In the genomic region with DNA sequence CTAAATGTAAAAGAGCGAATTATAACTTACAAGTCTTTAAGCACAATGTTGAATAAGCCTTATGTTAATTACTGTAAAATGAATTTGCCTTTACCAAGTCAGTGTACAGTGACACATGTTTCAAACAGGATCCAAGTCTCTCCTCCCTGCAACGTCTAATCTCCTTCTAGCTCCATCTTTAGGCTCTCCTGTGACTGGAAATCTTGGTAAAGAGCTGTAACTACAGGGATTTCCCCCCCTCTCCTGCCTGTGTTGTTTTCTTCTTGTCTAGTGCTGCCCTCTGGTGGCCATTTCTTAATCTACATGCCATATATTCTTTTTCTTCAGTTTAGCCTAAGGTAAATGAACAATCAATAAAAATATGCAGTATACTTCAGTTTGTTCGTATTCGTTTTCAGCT, we compare ENCODE assay signal across 8 mouse cellular contexts.
DNase-seq lines count a peak whose midpoint lies in the region; ATAC-seq and TF ChIP-seq lines count a peak whose summit lies in the region.

No protein-coding gene starts in this region.

- H3K4me2 ChIP-seq in limb, embryonic 12.5 days: peak overlapping the region; percentile 50
- H3K4me2 ChIP-seq in midbrain, embryonic 14.5 days (ENCODE audit: low read length): peak overlapping the region; percentile 56

- no peak for TF ChIP-seq POLR2A in heart, adult 2 months (IDR thresholded peaks at IDR 0.05; ENCODE audit: insufficient read depth, low read depth, low read length)
- TF ChIP-seq POLR2A in spleen, adult 2 months (IDR thresholded peaks at IDR 0.05; ENCODE audit: low read depth, low read length): no peak

- H3K4me3 ChIP-seq in embryonic facial prominence, embryonic 10.5 days: peak overlapping the region; percentile 51
- H3K4me3 ChIP-seq in heart, adult 2 months: peak overlapping the region; percentile 15; the same call in 1 of the 2 replicates
- H3K4me3 ChIP-seq in limb, embryonic 12.5 days (replicated peaks): peak overlapping the region; percentile 25; the same call in 1 of the 2 replicates
- peak overlapping the region; percentile 30 for H3K4me3 ChIP-seq in midbrain, embryonic 14.5 days (replicated peaks; ENCODE audit: low read depth, low read length)
- H3K4me3 ChIP-seq in spleen, adult 2 months (ENCODE audit: extremely low read depth, insufficient read depth, insufficient read length): no peak overlapping the region; the same call in 1 of the 2 replicates

- H3K36me3 ChIP-seq in embryonic facial prominence, embryonic 10.5 days (replicated peaks): no peaks in the 10 kb centered on the region
- no peaks in the 10 kb centered on the region for H3K36me3 ChIP-seq in heart, adult 2 months (ENCODE audit: control insufficient read depth, insufficient read depth, low read length)
- no peaks in the 10 kb centered on the region for H3K36me3 ChIP-seq in limb, embryonic 12.5 days
- H3K36me3 ChIP-seq in midbrain, embryonic 14.5 days (ENCODE audit: control insufficient read depth, insufficient read depth, low read length): no peaks in the 10 kb centered on the region
- H3K36me3 ChIP-seq in spleen, adult 2 months (ENCODE audit: control insufficient read depth, insufficient read depth, low read length): no peaks in the 10 kb centered on the region

- no peaks in the 10 kb centered on the region for H3K9me3 ChIP-seq in embryonic facial prominence, embryonic 10.5 days
- H3K9me3 ChIP-seq in limb, embryonic 12.5 days: no peaks in the 10 kb centered on the region
- H3K9me3 ChIP-seq in midbrain, embryonic 14.5 days (ENCODE audit: control insufficient read depth, low read length): no peaks in the 10 kb centered on the region

- H3K79me2 ChIP-seq in heart, adult 2 months (replicated peaks; ENCODE audit: control insufficient read depth, insufficient read depth, low read length): no peaks in the 10 kb centered on the region

- 0 out of 2 replicates have a peak, but pooled peaks cover 9% of the 10 kb centered on the region for H3K27me3 ChIP-seq in embryonic facial prominence, embryonic 10.5 days (replicated peaks; ENCODE audit: low read depth, poor library complexity, severe bottlenecking)
- H3K27me3 ChIP-seq in heart, adult 2 months (ENCODE audit: control insufficient read depth, insufficient read depth, low read length): no peaks in the 10 kb centered on the region
- 0 out of 2 replicates have a peak, but pooled peaks cover 4% of the 10 kb centered on the region for H3K27me3 ChIP-seq in limb, embryonic 12.5 days
- H3K27me3 ChIP-seq in midbrain, embryonic 14.5 days (ENCODE audit: control insufficient read depth, insufficient read depth, low read length): no peaks in the 10 kb centered on the region
- H3K27me3 ChIP-seq in spleen, adult 2 months (ENCODE audit: control insufficient read depth, insufficient read depth, low read length): no peaks in the 10 kb centered on the region

- DNase-seq in 3134 (ENCODE audit: extremely low read depth, insufficient read length, low spot score): peak; percentile 51
- DNase-seq in adrenal gland, adult 8-10 months: peak; percentile 23
- DNase-seq in embryonic facial prominence, embryonic 10.5 days (ENCODE audit: low spot score): peak; percentile 72
- peak; percentile 35 to 38 for DNase-seq in heart, adult 2 months
- peak; percentile 55 for DNase-seq in kidney, adult 18-20 months
- DNase-seq in midbrain, embryonic 14.5 days: peak; percentile 95
- peak; percentile 44 to 68 for DNase-seq in spleen, adult 2 months (ENCODE audit: low read depth in 1 of 2, low spot score in 2 of 2)

- intact Hi-C loops in heart, adult 2 months (cut with DNase I): loop anchor here (1.0 to 5.0 kb wide), 3 partner anchors 226 to 373 kb away; no protein-coding TSS in a partner anchor

- peak overlapping the region; percentile 28; the same call in 1 of the 2 replicates for H3K9ac ChIP-seq in heart, adult 2 months (ENCODE audit: low read depth, low read length)
- no peak overlapping the region for H3K9ac ChIP-seq in limb, embryonic 12.5 days (replicated peaks)
- H3K9ac ChIP-seq in midbrain, embryonic 14.5 days (replicated peaks; ENCODE audit: low read length): no peak overlapping the region; the same call in 1 of the 2 replicates

- peak; percentile 89 for TF ChIP-seq CTCF in heart, adult 2 months (IDR thresholded peaks at IDR 0.05)
- no peak for TF ChIP-seq CTCF in spleen, adult 2 months (IDR thresholded peaks at IDR 0.05; ENCODE audit: extremely low read depth, insufficient read depth, insufficient read length, insufficient replicate concordance)

- TF ChIP-seq EP300 in heart, adult 2 months (IDR thresholded peaks at IDR 0.05; ENCODE audit: insufficient read depth, low read depth, low read length): no peak

- 23% methylated on average over 4 of the region's 4 CpGs for WGBS in embryonic facial prominence, embryonic 10.5 days
- 9% methylated on average over 4 of the region's 4 CpGs for WGBS in heart, adult 2 months
- 20% methylated on average over 4 of the region's 4 CpGs for WGBS in limb, embryonic 12.5 days
- WGBS in midbrain, embryonic 14.5 days: 14% methylated on average over 4 of the region's 4 CpGs
- WGBS in spleen, adult 2 months: 6% methylated on average over 4 of the region's 4 CpGs

- peaks cover 8% of the 10 kb centered on the region; the same call in 1 of the 2 replicates for H3K4me1 ChIP-seq in embryonic facial prominence, embryonic 10.5 days
- peaks cover 6% of the 10 kb centered on the region for H3K4me1 ChIP-seq in heart, adult 2 months (ENCODE audit: control insufficient read depth, insufficient read depth, low read length)
- H3K4me1 ChIP-seq in limb, embryonic 12.5 days (replicated peaks): peaks cover 5% of the 10 kb centered on the region
- no peaks in the 10 kb centered on the region for H3K4me1 ChIP-seq in midbrain, embryonic 14.5 days (ENCODE audit: control insufficient read depth, insufficient read depth, low read length)
- H3K4me1 ChIP-seq in spleen, adult 2 months (ENCODE audit: control insufficient read depth, insufficient read depth, insufficient read length): peaks cover 2% of the 10 kb centered on the region; the same call in 1 of the 2 replicates

- no peak for ATAC-seq in limb, embryonic 12.5 days (ENCODE audit: insufficient number of reproducible peaks, insufficient read depth, low FRiP score, low TSS enrichment, low read depth)
- peak; percentile 83 for ATAC-seq in midbrain, embryonic 14.5 days (ENCODE audit: low FRiP score, low TSS enrichment)

- peak overlapping the region; percentile 77; the same call in 1 of the 2 replicates for H3K27ac ChIP-seq in embryonic facial prominence, embryonic 10.5 days (replicated peaks)
- peak overlapping the region; percentile 48 for H3K27ac ChIP-seq in heart, adult 2 months
- no peak overlapping the region for H3K27ac ChIP-seq in limb, embryonic 12.5 days
- peak overlapping the region; percentile 72 for H3K27ac ChIP-seq in midbrain, embryonic 14.5 days (replicated peaks; ENCODE audit: low read depth, low read length)
- H3K27ac ChIP-seq in spleen, adult 2 months (ENCODE audit: insufficient read depth, low read length): no peak overlapping the region

Comparison
In these comparisons a context has a peak if more than half of its experiments do, and no peak if none do; other contexts are left out.
1. DNase-seq: peak in every context shown above with its lines; median percentile 95 in midbrain, embryonic 14.5 days; 72 in embryonic facial prominence, embryonic 10.5 days; 56 in spleen, adult 2 months; 55 in kidney, adult 18-20 months; 51 in 3134; 36 in heart, adult 2 months; 23 in adrenal gland, adult 8-10 months.
2. H3K27ac ChIP-seq: peak in embryonic facial prominence, embryonic 10.5 days (single experiment), heart, adult 2 months (single experiment) and midbrain, embryonic 14.5 days (single experiment); none in limb, embryonic 12.5 days (single experiment) and spleen, adult 2 months (single experiment).